Mouse (Mus musculus): Measurements from ENCODE around the gene Gclm. TPM values are rescaled to one million over a fixed set of nuclear protein-coding genes. Genes with fewer than 3 reads are reported as not detected.

Gene Gclm
- 10 to 100 TPM; 31.4 to 35.5 TPM for total RNA-seq (2023)

DNA sequence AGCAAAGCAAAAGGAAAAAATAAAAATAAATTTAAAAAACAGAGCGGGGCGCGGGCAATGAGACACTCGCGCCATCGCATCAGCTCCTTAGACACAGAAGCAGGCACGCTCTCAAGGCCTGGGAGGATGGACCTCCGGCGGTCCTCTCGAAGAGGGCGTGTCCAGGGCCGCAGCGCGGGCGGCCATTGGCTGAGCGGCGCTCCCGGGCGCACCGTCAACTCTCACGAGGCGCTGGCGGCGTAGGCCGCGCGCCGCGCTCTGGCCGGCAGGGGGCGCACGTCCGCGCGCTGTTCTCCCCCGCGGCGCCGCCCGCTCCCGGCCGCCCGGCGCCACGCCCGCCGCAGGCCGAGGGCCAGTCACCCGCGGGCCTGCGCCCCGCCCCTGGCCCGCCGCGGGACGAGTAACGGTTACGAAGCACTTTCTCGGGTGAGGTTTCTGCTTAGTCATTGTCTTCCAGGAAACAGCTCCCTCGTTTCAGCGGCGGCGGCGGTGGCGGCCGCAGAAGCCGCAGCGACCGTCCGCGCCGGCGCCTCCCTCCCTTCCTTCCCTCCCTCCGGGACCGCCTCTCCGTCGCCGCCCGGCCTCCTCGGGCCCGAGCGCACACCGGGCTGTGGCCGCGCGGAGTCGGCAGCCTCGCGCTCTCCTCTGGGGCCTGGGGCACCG lies at the start of gene Gclm:
Gene Gclm (plus strand): TSS at position 343 of the 663 bp plus-strand sequence.

GRCm38 (mm10) chr3:122274241-122275024 lies 29.1 kb downstream of the Gclm start, which contains the start of gene Dnttip2:
Gene Dnttip2, plus strand, starts transcription at chr3:122274388.

DNA sequence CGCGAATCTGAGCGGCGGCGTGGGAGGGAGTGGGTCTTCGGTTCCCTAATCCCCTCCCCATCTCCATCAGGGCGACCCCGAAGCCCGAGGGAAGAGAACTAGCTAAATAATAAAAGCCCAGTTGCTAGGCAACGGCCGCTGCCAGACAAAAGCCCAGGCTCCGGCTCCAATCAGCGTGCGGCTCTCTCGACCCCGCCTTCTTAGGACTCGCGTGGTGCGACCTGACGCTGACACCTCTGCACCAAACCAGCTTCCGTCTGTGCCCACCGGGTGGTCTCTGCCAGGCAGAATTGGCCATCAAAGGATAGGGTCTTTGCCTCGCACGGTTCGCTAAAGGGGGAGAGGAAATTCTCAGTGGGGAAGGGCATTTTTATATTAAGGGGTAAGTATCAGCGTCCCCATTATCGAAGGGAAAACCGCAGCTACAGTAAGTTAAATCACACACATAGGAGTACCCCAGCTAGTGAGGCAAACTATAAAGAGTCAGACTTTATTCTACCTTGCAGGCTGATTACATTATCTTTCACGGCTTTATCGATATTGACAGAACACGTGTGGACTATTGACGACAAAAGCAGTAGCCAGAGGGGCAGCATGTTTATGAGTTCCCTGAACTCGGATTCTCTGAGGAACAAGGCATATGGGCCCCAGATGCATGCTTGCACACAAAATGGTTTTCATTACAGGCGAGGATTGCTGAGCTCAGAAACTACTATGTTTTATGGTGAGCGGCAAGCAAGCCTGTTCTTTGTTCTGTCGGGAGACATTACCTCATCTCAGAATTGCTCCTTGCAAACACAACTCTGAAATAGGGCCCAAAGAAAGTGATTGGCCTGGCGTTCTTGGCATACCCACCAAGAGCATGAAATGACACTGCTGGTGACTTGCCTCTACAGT lies 48.8 kb downstream of the Gclm start, which contains the start of gene Bcar3:
Gene Bcar3 (plus strand): TSS at position 183 of the 897 bp plus-strand sequence.

Other genes with a start within 250 kb of the Gclm start
- gene Abca4, start 201.1 kb upstream of the Gclm start, total RNA-seq (2023) = not detected
- gene Dnttip2, start 28.8 kb downstream of the Gclm start, total RNA-seq (2023) = 10 to 100 TPM; 90.1 to 96.0 TPM
- 1 to 10 TPM in 1 of 2 experiments, under 1 TPM in 1; 0.99 to 1.7 TPM for gene Bcar3, start 48.6 kb downstream of the Gclm start, total RNA-seq (2023)

Data from T-cell, adult 66 days (primary cell).